Mouse (Mus musculus): ENCODE data around the gene Mvb12b.
A peak's percentile ranks its signal among the peaks of the same experiment; 100 is the strongest.

Gene Mvb12b

GRCm38 (mm10) chr2:33682219-33682618 is 205.5 kb downstream of the Mvb12b start:
- peak; percentile 54 for DNase-seq

Measured in retina, postnatal 1 day (tissue).